Mouse (Mus musculus): ENCODE data around the gene Art1.

GRCm38 (mm10) chr7:102108206-102108605, 6.7 kb downstream of the Art1 start:
- TF ChIP-seq POLR2A (IDR thresholded peaks at IDR 0.05; ENCODE audit: borderline replicate concordance, low read depth, low read length) (no peak), CTCF (IDR thresholded peaks at IDR 0.05; ENCODE audit: low read depth, low read length) (no peak)

Measured in bone marrow macrophage, adult 2 months (primary cell).